Mouse (Mus musculus): ENCODE measurements around the gene Fnbp1. TPM values are rescaled to one million over a fixed set of nuclear protein-coding genes. Genes with fewer than 3 reads are reported as not detected.

The Fnbp1 gene
- polyA plus RNA-seq, 1 experiment from 2014 or later = 21.0 TPM

DNA sequence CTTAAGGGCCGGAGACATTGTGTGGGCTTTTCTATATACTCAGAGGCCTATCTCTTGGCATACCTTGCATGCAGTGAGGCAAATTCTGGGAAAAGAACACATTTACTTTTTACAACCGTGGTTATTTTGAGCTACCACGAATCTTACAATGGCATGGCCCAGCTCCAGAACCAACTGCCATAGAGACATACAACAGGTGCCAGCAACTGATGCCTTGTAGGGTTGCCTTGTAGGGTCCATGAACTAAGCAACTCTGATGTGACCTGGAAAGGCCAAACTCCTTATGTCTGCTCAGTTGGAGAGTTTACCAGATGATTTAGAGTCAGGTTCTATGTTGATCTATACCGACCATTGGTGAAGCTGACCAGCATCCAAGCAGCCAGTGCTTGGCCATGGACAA, 147.0 kb downstream of the Fnbp1 start:
- no peak overlapping the region for H3K27ac ChIP-seq (replicated peaks; ENCODE audit: low read depth, low read length)
- no peak overlapping the region for H3K9ac ChIP-seq (replicated peaks; ENCODE audit: low read length)
- H3K4me1 ChIP-seq (ENCODE audit: control insufficient read depth, insufficient read depth, low read length) = no peaks in the 10 kb centered on the region
- H3K9me3 ChIP-seq (ENCODE audit: control insufficient read depth, low read length) = no peaks in the 10 kb centered on the region
- H3K27me3 ChIP-seq (ENCODE audit: control insufficient read depth, insufficient read depth, low read length) = no peaks in the 10 kb centered on the region
- WGBS = 96% methylated on average over 4 of the region's 4 CpGs
- H3K4me2 ChIP-seq (ENCODE audit: low read length) = no peak overlapping the region
- DNase-seq = no peak
- no peak for ATAC-seq (ENCODE audit: low FRiP score, low TSS enrichment)
- H3K36me3 ChIP-seq (ENCODE audit: control insufficient read depth, insufficient read depth, low read length) = peaks cover 7% of the 10 kb centered on the region
- no peak overlapping the region for H3K4me3 ChIP-seq (replicated peaks; ENCODE audit: low read depth, low read length)

DNA sequence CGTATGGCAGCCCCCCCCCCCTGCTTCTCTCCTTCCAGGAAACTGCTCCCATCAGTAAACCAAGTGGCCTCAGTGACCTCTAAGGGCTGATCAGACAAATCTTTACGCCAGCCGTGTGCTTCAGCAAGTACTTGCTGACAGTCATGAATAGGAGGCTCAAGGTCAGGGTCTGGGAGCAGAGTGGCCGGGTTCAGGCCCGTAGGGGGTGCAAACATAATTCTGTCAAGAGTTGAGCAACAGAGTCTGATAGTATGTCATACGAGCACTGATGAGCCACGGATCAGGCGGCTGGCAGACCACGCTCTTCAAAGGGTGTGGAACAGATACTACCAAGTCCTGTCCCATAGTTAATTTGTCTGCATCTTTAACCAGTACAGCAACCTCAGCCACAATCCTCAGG, 151.6 kb downstream of the Fnbp1 start:
- H3K36me3 ChIP-seq (ENCODE audit: control insufficient read depth, insufficient read depth, low read length) = peaks cover 6% of the 10 kb centered on the region; the same call in 1 of the 2 replicates
- H3K27me3 ChIP-seq (ENCODE audit: control insufficient read depth, insufficient read depth, low read length) = no peaks in the 10 kb centered on the region
- H3K27ac ChIP-seq (replicated peaks; ENCODE audit: low read depth, low read length) = no peak overlapping the region
- ATAC-seq (ENCODE audit: low FRiP score, low TSS enrichment) (no peak), DNase-seq (no peak)
- no peak overlapping the region for H3K9ac ChIP-seq (replicated peaks; ENCODE audit: low read length)
- no peak overlapping the region for H3K4me3 ChIP-seq (replicated peaks; ENCODE audit: low read depth, low read length)
- 89% methylated on average over 9 of the region's 9 CpGs for WGBS
- H3K4me2 ChIP-seq (ENCODE audit: low read length) = no peak overlapping the region
- H3K4me1 ChIP-seq (ENCODE audit: control insufficient read depth, insufficient read depth, low read length) = no peaks in the 10 kb centered on the region
- H3K9me3 ChIP-seq (ENCODE audit: control insufficient read depth, low read length) = no peaks in the 10 kb centered on the region

DNA sequence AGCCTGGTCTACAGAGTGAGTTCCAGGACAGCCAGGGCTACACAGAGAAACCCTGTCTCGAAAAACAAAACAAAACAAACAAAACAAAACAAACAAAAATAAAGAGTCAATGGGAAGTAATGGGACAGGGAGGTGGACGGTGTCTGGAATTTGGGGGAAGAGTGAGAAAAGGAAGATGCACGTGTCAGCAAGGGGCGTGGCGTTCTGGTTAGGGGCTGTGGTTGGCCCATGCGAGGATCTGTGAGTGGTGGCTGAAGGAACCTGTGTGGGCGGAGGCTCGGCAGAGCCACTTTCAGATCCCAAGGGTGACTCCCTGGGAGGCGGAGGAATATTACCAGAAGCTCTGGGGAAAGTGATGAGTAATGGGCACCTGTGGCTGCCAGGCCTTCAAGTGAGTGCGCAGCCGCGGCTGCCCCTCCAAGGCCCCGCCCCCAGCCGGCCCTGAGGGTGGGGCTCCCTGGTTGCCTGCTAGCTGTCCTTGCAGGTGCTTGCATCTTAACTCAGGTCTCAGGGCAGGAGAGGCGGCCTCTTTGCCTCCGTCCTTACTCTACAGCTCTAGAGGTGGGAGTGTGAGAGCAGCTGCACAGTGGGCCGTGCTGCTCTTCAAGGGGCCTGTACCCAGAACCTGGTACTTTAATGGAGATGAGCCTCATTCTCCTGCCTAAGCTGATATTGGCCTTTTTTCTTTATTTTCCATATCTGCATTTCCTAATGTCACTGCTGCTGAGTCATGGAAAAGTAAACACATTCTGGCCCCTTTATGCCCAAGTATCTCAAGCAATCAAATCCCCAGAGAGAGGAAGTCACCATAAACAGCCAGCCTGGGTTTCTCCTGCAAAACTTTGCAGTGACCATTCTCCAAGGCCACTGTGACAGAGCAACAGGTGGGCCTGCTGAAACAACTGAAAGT, 156.4 kb downstream of the Fnbp1 start:
- no peak for ATAC-seq (ENCODE audit: low FRiP score, low TSS enrichment)
- Histone ChIP-seq H3K27me3 (ENCODE audit: control insufficient read depth, insufficient read depth, low read length) (no peaks in the 10 kb centered on the region), H3K27ac (replicated peaks; ENCODE audit: low read depth, low read length) (no peak overlapping the region), H3K4me1 (ENCODE audit: control insufficient read depth, insufficient read depth, low read length) (peaks cover 16% of the 10 kb centered on the region; the same call in 1 of the 2 replicates), H3K9ac (replicated peaks; ENCODE audit: low read length) (no peak overlapping the region), H3K9me3 (ENCODE audit: control insufficient read depth, low read length) (no peaks in the 10 kb centered on the region), H3K36me3 (ENCODE audit: control insufficient read depth, insufficient read depth, low read length) (peaks cover 6% of the 10 kb centered on the region), H3K4me3 (replicated peaks; ENCODE audit: low read depth, low read length) (no peak overlapping the region), H3K4me2 (ENCODE audit: low read length) (no peak overlapping the region)
- 27% methylated on average over 17 of the region's 17 CpGs for WGBS
- no peak for DNase-seq

DNA sequence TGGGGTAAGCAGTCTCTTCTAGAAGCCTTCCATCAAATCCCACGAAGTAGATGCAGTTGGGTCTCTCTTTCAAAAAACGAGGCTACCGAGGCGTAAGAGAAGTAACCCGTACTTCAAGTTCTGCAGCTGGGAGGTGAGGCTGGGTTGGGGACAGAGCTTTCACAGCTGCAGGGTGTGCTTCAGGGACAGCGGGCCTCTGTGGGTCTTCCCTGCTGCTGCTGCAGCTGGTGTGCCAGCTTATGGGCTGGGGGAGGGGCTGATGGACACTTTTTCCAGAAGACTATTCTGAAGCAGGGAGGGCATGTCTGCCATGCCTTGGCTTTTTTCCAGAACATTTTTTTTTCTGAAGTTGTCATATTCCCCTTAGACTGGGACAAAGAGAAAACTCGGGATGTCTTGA, 158.8 kb downstream of the Fnbp1 start:
- Histone ChIP-seq H3K9ac (replicated peaks; ENCODE audit: low read length) (no peak overlapping the region), H3K9me3 (ENCODE audit: control insufficient read depth, low read length) (no peaks in the 10 kb centered on the region), H3K27ac (replicated peaks; ENCODE audit: low read depth, low read length) (no peak overlapping the region), H3K4me1 (ENCODE audit: control insufficient read depth, insufficient read depth, low read length) (peaks cover 16% of the 10 kb centered on the region; the same call in 1 of the 2 replicates), H3K4me2 (ENCODE audit: low read length) (peak overlapping the region; percentile 80), H3K4me3 (replicated peaks; ENCODE audit: low read depth, low read length) (peak overlapping the region; percentile 74), H3K36me3 (ENCODE audit: control insufficient read depth, insufficient read depth, low read length) (peaks cover 21% of the 10 kb centered on the region), H3K27me3 (ENCODE audit: control insufficient read depth, insufficient read depth, low read length) (no peaks in the 10 kb centered on the region)
- ATAC-seq (ENCODE audit: low FRiP score, low TSS enrichment) (no peak), DNase-seq (no peak)
- WGBS = 51% methylated on average over 7 of the region's 7 CpGs

DNA sequence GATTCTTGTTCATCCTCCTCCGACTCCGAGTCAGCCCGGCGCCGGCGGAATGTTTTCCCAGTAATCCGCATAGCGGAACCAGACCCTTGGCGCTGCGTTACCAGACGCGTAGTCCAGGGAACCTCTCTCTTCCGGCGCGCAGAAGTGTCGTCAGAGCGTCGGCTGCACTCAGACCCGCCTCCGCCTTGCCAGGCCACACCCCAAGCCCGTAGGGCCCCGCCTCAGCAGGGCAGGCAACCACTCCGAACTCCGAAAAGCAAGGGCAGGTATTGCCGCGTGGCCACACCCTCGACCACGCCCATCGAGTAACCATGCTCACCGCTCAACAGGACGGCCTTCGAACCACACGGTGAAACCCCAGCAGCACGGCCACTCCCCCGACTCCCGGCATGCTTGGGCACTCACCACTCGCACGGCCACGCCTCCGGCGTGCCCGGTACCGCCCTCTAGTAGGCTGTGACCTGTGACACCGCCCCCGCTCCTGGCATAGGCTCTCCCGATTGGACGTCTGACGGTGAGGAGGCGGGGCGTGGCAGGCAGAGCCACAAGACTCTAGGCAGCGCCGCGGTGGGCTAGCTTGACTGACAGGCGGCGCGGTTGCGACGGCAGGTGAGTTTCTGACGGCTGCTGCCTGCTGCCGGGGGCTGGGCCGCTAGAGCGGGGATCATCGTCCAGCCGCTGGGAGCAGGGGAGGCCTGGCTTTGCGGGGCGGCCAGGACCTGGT, 159.9 kb downstream of the Fnbp1 start, which contains the start of the genes BC005624 and Usp20:
BC005624 (minus strand) TSS at position 412 of the 724 bp plus-strand sequence.
Usp20 (plus strand) TSS at position 490 of the 724 bp plus-strand sequence.
- peaks cover 16% of the 10 kb centered on the region; the same call in 1 of the 2 replicates for H3K4me1 ChIP-seq (ENCODE audit: control insufficient read depth, insufficient read depth, low read length)
- ATAC-seq (ENCODE audit: low FRiP score, low TSS enrichment) = peak; percentile 98

More for the DNA sequence above, 159.9 kb downstream of the Fnbp1 start, which contains the start of the genes BC005624 and Usp20:
- H3K27ac ChIP-seq (replicated peaks; ENCODE audit: low read depth, low read length) = peak within 1 kb of the TSS; percentile 76
- peak within 1 kb of the TSS; percentile 74 for H3K4me3 ChIP-seq (replicated peaks; ENCODE audit: low read depth, low read length)
- peaks cover 29% of the 10 kb centered on the region for H3K36me3 ChIP-seq (ENCODE audit: control insufficient read depth, insufficient read depth, low read length)
- peak within 1 kb of the TSS; percentile 68 for H3K9ac ChIP-seq (replicated peaks; ENCODE audit: low read length)
- no peaks in the 10 kb centered on the region for H3K9me3 ChIP-seq (ENCODE audit: control insufficient read depth, low read length)
- DNase-seq = peak; percentile 100
- H3K27me3 ChIP-seq (ENCODE audit: control insufficient read depth, insufficient read depth, low read length) = no peaks in the 10 kb centered on the region
- WGBS = under 1% methylated on average over 66 of the region's 66 CpGs
- H3K4me2 ChIP-seq (ENCODE audit: low read length) = peak within 1 kb of the TSS; percentile 80

Other genes with a start within 250 kb of the Fnbp1 start
- gene Ptges, start 212.1 kb downstream of the Fnbp1 start, polyA plus RNA-seq (2014; fragmentation: Nextera tagmentation; extraction: Ambion mirVana) = 3.2 and 4.2 TPM in 2 replicates
- gene Tor1b, start 189.0 kb downstream of the Fnbp1 start, polyA plus RNA-seq (2014; fragmentation: Nextera tagmentation; extraction: Ambion mirVana) = 19.3 and 19.4 TPM in 2 replicates
- 81.2 and 89.5 TPM in 2 replicates for gene Tor1a, start 174.1 kb downstream of the Fnbp1 start, polyA plus RNA-seq (2014; fragmentation: Nextera tagmentation; extraction: Ambion mirVana)
- 68.2 and 78.7 TPM in 2 replicates for gene BC005624, start 159.8 kb downstream of the Fnbp1 start, polyA plus RNA-seq (2014; fragmentation: Nextera tagmentation; extraction: Ambion mirVana)
- gene Usp20, start 159.7 kb downstream of the Fnbp1 start, polyA plus RNA-seq (2014; fragmentation: Nextera tagmentation; extraction: Ambion mirVana) = 28.5 and 35.8 TPM in 2 replicates
- gene Gpr107, start 10.3 kb upstream of the Fnbp1 start, polyA plus RNA-seq (2014; fragmentation: Nextera tagmentation; extraction: Ambion mirVana) = 25.5 and 25.6 TPM in 2 replicates
- gene Ncs1, start 103.8 kb upstream of the Fnbp1 start, polyA plus RNA-seq (2014; fragmentation: Nextera tagmentation; extraction: Ambion mirVana) = 167 and 185 TPM in 2 replicates
- gene Hmcn2, start 172.4 kb upstream of the Fnbp1 start, polyA plus RNA-seq (2014; fragmentation: Nextera tagmentation; extraction: Ambion mirVana) = 0.08 and 0.22 TPM in 2 replicates

Data from midbrain, embryonic 14.5 days (tissue).